Mouse (Mus musculus): ENCODE results near the gene Cracr2b. TPM values are rescaled to one million over a fixed set of nuclear protein-coding genes. Genes with fewer than 3 reads are reported as not detected.

Cracr2b gene
- polyA plus RNA-seq (2015; fragmentation: Nextera tagmentation; extraction: Ambion mirVana), result 24.9 and 26.2 TPM in 2 replicates

DNA sequence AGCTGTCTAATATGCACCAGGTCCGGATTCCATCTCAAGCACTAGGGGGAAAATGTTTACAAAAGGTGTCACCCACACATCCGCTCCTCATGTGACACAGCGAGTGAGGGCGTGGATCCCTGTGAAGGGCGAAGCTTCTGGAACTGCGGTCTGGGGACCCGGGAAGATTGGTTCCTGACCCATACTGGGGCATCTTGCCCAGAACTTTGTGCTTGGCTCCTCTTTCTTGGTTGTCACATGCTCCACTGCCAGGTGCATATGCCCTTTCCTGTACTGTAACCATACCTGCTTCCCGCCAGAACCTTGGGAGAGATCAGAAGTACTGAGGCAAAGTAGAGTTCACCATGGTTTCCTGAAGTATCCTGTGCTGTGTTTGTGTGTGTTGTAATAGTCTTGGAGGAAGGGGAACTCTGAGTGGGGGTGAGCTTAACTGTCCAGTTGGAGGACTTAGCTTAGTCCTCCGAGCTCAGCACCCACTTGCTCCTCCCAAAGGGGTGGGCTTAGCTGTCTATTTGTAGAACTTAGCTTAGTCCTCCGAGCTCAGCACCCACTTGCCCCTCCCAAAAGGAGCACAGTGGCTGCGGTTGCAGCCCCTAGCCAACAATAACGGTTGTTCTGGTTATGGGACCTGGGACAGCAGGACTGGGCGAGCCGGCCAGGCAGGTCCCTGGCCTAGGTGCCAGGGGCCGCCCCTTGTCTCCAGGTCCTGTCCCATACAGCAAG is at the start of gene Cracr2b:
Cracr2b (plus strand) TSS at position 704 of the 723 bp plus-strand sequence.
- WGBS, result 68% methylated on average over 15 of the region's 15 CpGs

DNA sequence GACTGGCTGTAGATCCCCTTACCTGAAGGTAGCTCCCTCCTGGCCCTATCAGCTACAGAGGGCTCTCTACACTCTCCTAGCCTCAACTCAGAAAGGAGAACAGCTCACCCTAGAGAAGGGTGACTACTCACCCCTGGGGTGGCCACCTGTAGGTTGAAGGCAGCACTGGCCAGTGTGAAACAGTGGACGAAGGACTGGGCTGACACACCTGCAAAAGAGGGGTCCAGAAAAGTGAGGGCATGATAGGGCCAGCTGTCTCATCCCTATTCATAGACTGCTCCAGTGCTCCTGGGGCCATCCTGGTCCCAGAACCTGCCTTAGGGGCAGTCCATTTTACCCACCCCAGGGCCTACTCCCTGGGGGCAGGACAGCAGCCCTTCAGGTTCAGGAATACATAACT is 49.2 kb upstream of the Cracr2b start:
- Histone ChIP-seq H3K4me3 (no peak overlapping the region), H3K27ac (no peak overlapping the region), H3K4me1 (replicated peaks) (peaks cover 14% of the 10 kb centered on the region), H3K9me3 (replicated peaks) (no peaks in the 10 kb centered on the region), H3K4me2 (no peak overlapping the region), H3K36me3 (peaks cover 8% of the 10 kb centered on the region; the same call in 1 of the 2 replicates), H3K27me3 (no peaks in the 10 kb centered on the region), H3K9ac (no peak overlapping the region)
- no peak for ATAC-seq (replicated peaks; ENCODE audit: insufficient number of reproducible peaks, insufficient read depth, low FRiP score, low read depth)
- WGBS, result 75% methylated on average over 1 of the region's 1 CpGs

More for the DNA sequence above, at the start of gene Cracr2b:
- peak within 1 kb of the TSS; percentile 99 for H3K4me2 ChIP-seq
- peak within 1 kb of the TSS; percentile 72 for H3K27ac ChIP-seq
- no peaks in the 10 kb centered on the region for H3K9me3 ChIP-seq (replicated peaks)
- no peak for ATAC-seq (replicated peaks; ENCODE audit: insufficient number of reproducible peaks, insufficient read depth, low FRiP score, low read depth)
- peak within 1 kb of the TSS; percentile 66 for H3K4me3 ChIP-seq
- H3K4me1 ChIP-seq (replicated peaks), result peaks cover 51% of the 10 kb centered on the region
- peaks cover 12% of the 10 kb centered on the region; the same call in 1 of the 2 replicates for H3K36me3 ChIP-seq
- peak within 1 kb of the TSS; percentile 65 for H3K9ac ChIP-seq
- H3K27me3 ChIP-seq, result peaks cover 38% of the 10 kb centered on the region

DNA sequence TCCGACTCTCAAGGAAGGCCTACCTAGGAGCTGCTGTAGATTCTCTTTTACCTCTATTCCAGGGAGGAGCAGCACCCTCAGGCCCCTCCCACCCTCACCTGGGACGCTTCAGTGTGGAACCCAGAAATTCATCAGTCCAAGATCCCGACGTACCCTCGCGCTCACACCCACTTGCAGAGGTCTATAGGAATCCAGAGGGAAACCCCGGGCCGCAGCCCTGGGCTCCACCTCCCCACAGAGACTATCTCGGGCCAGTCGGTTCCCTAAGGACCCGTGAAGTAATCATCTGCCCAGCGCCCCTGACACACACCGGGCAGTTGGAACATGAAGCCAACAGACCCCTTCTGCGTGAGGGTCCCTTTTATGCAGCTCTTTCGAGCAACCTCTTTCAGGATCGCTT is 47.6 kb upstream of the Cracr2b start:
- H3K4me2 ChIP-seq, result peak overlapping the region; percentile 77
- H3K9me3 ChIP-seq (replicated peaks), result no peaks in the 10 kb centered on the region
- ATAC-seq (replicated peaks; ENCODE audit: insufficient number of reproducible peaks, insufficient read depth, low FRiP score, low read depth), result 0 out of 2 replicates have a peak, but pooled peaks have one; percentile 1
- WGBS, result 3% methylated on average over 16 of the region's 16 CpGs
- no peaks in the 10 kb centered on the region for H3K36me3 ChIP-seq
- H3K4me3 ChIP-seq, result peak overlapping the region; percentile 87
- peak overlapping the region; percentile 84 for H3K9ac ChIP-seq
- peak overlapping the region; percentile 87 for H3K27ac ChIP-seq
- H3K27me3 ChIP-seq, result no peaks in the 10 kb centered on the region
- H3K4me1 ChIP-seq (replicated peaks), result peaks cover 14% of the 10 kb centered on the region

GRCm38 (mm10) chr7:141413809-141414584 is 46.9 kb upstream of the Cracr2b start, which contains the start of gene Gatd1:
Gene Gatd1, minus strand, starts transcription at chr7:141414136.
- H3K4me3 ChIP-seq, result peak within 1 kb of the TSS; percentile 87
- H3K36me3 ChIP-seq, result no peaks in the 10 kb centered on the region
- H3K9me3 ChIP-seq (replicated peaks), result no peaks in the 10 kb centered on the region
- peaks cover 13% of the 10 kb centered on the region for H3K4me1 ChIP-seq (replicated peaks)
- peak within 1 kb of the TSS; percentile 87 for H3K27ac ChIP-seq
- H3K4me2 ChIP-seq, result peak within 1 kb of the TSS; percentile 77
- H3K27me3 ChIP-seq, result no peaks in the 10 kb centered on the region
- peak; percentile 93 for ATAC-seq (replicated peaks; ENCODE audit: insufficient number of reproducible peaks, insufficient read depth, low FRiP score, low read depth)
- peak within 1 kb of the TSS; percentile 84 for H3K9ac ChIP-seq
- under 1% methylated on average over 50 of the region's 56 CpGs for WGBS

DNA sequence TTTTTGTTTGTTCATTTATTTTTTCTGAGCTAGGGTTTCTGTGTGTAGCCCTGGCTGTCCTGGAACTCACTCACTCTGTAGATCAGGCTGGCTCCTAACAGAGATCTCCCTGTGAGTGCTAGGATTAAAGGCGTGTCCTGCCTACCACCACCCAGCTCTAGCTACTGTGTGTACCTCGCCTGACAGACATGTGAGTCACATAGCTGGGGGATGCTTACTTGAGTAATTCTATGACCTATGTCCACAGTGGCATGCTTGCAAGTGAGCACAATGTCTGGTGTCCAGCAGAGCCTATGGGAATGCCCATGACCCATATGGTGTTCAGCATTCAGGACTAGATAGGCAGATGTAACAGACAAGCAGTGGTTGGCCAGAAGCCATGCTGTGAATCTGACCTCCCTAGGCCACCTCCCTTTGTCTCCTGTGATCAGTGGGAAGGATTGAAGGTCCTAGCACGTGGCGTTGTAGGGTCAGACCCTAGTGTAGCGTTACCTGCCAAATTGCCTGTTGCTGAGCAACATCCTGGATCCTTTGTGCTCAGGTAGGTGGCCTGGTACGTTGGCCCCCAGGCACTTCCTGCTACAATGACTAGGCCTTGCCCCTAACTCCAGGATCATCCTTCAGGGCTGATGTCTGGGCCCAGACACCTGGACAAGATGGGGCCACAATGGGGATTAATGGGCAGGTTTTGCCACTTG is 44.6 kb upstream of the Cracr2b start:
- no peak overlapping the region for H3K4me2 ChIP-seq
- WGBS, result 78% methylated on average over 6 of the region's 6 CpGs
- H3K27ac ChIP-seq, result no peak overlapping the region

GRCm38 (mm10) chr7:141417731-141418681 is 42.9 kb upstream of the Cracr2b start:
- H3K27me3 ChIP-seq, result no peaks in the 10 kb centered on the region
- no peaks in the 10 kb centered on the region for H3K9me3 ChIP-seq (replicated peaks)
- H3K27ac ChIP-seq, result no peak overlapping the region
- H3K36me3 ChIP-seq, result no peaks in the 10 kb centered on the region
- H3K4me1 ChIP-seq (replicated peaks), result peaks cover 8% of the 10 kb centered on the region
- H3K4me2 ChIP-seq, result no peak overlapping the region
- no peak for ATAC-seq (replicated peaks; ENCODE audit: insufficient number of reproducible peaks, insufficient read depth, low FRiP score, low read depth)
- no peak overlapping the region for H3K4me3 ChIP-seq
- no peak overlapping the region for H3K9ac ChIP-seq
- 64% methylated on average over 8 of the region's 8 CpGs for WGBS

More for the DNA sequence above, 44.6 kb upstream of the Cracr2b start:
- Histone ChIP-seq H3K9me3 (replicated peaks) (no peaks in the 10 kb centered on the region), H3K36me3 (no peaks in the 10 kb centered on the region), H3K4me1 (replicated peaks) (peaks cover 11% of the 10 kb centered on the region), H3K27me3 (no peaks in the 10 kb centered on the region), H3K9ac (no peak overlapping the region), H3K4me3 (no peak overlapping the region)
- no peak for ATAC-seq (replicated peaks; ENCODE audit: insufficient number of reproducible peaks, insufficient read depth, low FRiP score, low read depth)

DNA sequence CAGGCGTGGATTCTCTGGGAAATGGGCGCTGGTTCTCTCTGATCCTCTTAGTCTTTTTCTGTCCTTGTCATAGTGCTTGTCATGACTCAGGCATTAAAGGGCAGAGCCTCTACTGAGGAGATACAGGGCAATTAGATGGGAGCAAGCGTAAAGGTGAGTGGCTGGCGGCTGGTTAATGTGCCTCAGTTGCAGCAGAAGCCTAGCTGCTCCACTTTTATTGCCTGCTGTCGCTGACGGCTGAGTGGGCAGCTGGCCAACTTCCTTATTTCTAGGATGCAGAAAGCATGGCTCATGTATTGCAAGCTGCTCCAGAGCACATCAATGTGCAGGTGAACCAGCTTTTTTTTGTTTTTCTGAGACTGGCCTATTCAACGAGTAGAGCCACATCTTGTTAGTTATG is 41.9 kb upstream of the Cracr2b start:
- no peaks in the 10 kb centered on the region for H3K36me3 ChIP-seq
- H3K4me1 ChIP-seq (replicated peaks), result peaks cover 4% of the 10 kb centered on the region
- no peak overlapping the region for H3K9ac ChIP-seq
- no peak overlapping the region for H3K4me3 ChIP-seq
- H3K9me3 ChIP-seq (replicated peaks), result no peaks in the 10 kb centered on the region
- no peak for ATAC-seq (replicated peaks; ENCODE audit: insufficient number of reproducible peaks, insufficient read depth, low FRiP score, low read depth)
- H3K27me3 ChIP-seq, result no peaks in the 10 kb centered on the region
- H3K27ac ChIP-seq, result no peak overlapping the region
- no peak overlapping the region for H3K4me2 ChIP-seq
- 59% methylated on average over 7 of the region's 7 CpGs for WGBS

DNA sequence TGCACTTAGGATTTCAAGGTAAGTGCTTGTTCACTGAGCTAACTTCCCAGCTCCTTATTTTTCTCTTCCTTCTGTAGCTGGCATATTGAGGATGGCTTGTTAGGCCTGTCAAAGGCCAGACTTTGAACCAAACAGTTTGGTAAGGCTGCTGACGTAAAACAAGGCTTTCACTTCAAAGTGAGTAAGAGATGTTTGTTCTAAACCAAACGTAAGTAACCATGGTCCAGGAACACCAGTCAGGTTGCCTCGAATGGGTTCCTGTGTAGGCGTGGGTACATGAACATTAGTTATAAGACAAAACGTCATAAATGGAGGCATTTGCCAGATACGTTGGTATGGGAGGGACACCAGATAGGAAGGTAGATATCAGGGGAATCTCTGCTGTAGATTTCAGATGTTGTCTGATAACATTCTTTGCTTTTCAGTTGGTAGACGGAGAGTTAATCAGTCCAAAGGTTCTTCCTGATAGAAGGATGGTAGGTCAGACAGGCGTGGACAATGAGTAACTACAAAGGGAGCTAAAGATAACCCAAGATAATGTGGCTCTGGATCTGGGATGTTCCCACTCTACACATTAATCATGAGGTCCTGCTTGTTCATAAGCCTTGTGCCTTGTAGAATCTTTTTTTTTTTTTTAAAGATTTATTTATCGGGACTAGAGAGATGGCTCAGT is 40.7 kb upstream of the Cracr2b start:
- ATAC-seq (replicated peaks; ENCODE audit: insufficient number of reproducible peaks, insufficient read depth, low FRiP score, low read depth), result no peak
- Histone ChIP-seq H3K27me3 (no peaks in the 10 kb centered on the region), H3K9ac (no peak overlapping the region), H3K4me1 (replicated peaks) (no peaks in the 10 kb centered on the region), H3K9me3 (replicated peaks) (no peaks in the 10 kb centered on the region), H3K4me3 (no peak overlapping the region), H3K4me2 (no peak overlapping the region), H3K27ac (no peak overlapping the region), H3K36me3 (no peaks in the 10 kb centered on the region)
- 72% methylated on average over 9 of the region's 9 CpGs for WGBS

DNA sequence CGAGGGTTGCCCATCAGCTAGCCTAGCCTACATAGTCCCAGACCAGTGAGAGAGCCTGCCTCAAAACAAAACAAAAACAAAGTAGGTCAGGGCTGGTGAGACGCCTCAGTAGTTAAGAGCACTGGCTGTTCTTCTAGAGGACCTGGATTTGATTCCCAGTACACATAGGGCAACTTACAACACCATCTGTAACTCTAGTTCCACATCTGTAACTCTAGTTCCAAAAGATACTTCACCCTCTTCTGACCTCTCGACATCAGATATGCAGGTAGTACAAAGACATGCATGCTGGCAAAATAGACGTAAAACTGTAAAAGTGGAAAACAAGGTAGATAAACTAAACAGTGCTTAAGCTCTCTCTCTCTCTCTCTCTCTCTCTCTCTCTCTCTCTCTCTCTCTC is 37.1 kb upstream of the Cracr2b start:
- H3K4me3 ChIP-seq, result no peak overlapping the region
- H3K4me1 ChIP-seq (replicated peaks), result peaks cover 7% of the 10 kb centered on the region; the same call in 1 of the 2 replicates
- H3K9me3 ChIP-seq (replicated peaks), result no peaks in the 10 kb centered on the region
- H3K9ac ChIP-seq, result no peak overlapping the region
- no peaks in the 10 kb centered on the region for H3K36me3 ChIP-seq
- no peak for ATAC-seq (replicated peaks; ENCODE audit: insufficient number of reproducible peaks, insufficient read depth, low FRiP score, low read depth)
- no peaks in the 10 kb centered on the region for H3K27me3 ChIP-seq
- WGBS, result 48% methylated on average over 4 of the region's 4 CpGs
- no peak overlapping the region for H3K27ac ChIP-seq
- H3K4me2 ChIP-seq, result no peak overlapping the region
